Mouse (Mus musculus): ENCODE measurements around the gene P2ry12. TPM values are rescaled to one million over a fixed set of nuclear protein-coding genes. Genes with fewer than 3 reads are reported as not detected.

Gene P2ry12
- polyA plus RNA-seq, 1 experiment from 2014 or later = 5.6 TPM

- peaks cover 10% of the 10 kb centered on the region for H3K4me1 ChIP-seq (ENCODE audit: control insufficient read depth, insufficient read depth, low read length)
- ATAC-seq (ENCODE audit: low FRiP score, low TSS enrichment) = no peak
- H3K9me3 ChIP-seq (ENCODE audit: control insufficient read depth, low read length) = no peaks in the 10 kb centered on the region
- no peaks in the 10 kb centered on the region for H3K36me3 ChIP-seq (ENCODE audit: control insufficient read depth, insufficient read depth, low read length)
- DNase-seq = no peak
- no peak overlapping the region for H3K9ac ChIP-seq (replicated peaks; ENCODE audit: low read length)
- no peak overlapping the region for H3K27ac ChIP-seq (replicated peaks; ENCODE audit: low read depth, low read length)
- H3K4me3 ChIP-seq (replicated peaks; ENCODE audit: low read depth, low read length) = no peak overlapping the region
- 90% methylated on average over 20 of the region's 20 CpGs for WGBS
- H3K4me2 ChIP-seq (ENCODE audit: low read length) = no peak overlapping the region
- H3K27me3 ChIP-seq (ENCODE audit: control insufficient read depth, insufficient read depth, low read length) = no peaks in the 10 kb centered on the region
Measured at GRCm38 (mm10) chr3:59257740-59258664, 4.7 kb downstream of the P2ry12 start.

DNA sequence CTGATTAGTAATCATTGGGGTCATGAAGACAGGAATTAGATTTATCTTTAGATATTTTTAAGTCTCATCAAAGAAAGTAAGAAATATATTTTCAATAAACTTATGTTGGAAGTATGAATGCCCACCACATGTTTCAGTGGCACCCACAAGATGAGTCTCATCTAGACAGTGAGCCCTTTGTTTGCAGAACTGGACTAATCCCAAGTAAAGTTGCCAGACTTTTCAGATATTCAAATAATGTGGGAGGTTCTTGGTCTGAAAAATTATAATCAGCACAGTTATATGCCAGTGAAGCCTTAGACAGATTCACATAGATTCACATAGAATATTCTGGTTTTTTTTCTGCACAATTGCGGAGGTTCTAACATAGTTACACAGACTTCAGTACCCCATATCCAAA lies 12.2 kb downstream of the P2ry12 start:
- WGBS = 92% methylated on average over 1 of the region's 1 CpGs
- no peak overlapping the region for H3K4me3 ChIP-seq (replicated peaks; ENCODE audit: low read depth, low read length)
- H3K36me3 ChIP-seq (ENCODE audit: control insufficient read depth, insufficient read depth, low read length) = no peaks in the 10 kb centered on the region
- no peak for DNase-seq
- H3K9ac ChIP-seq (replicated peaks; ENCODE audit: low read length) = no peak overlapping the region
- no peaks in the 10 kb centered on the region for H3K9me3 ChIP-seq (ENCODE audit: control insufficient read depth, low read length)
- no peak for ATAC-seq (ENCODE audit: low FRiP score, low TSS enrichment)
- no peak overlapping the region for H3K4me2 ChIP-seq (ENCODE audit: low read length)
- H3K4me1 ChIP-seq (ENCODE audit: control insufficient read depth, insufficient read depth, low read length) = no peaks in the 10 kb centered on the region
- H3K27me3 ChIP-seq (ENCODE audit: control insufficient read depth, insufficient read depth, low read length) = no peaks in the 10 kb centered on the region
- no peak overlapping the region for H3K27ac ChIP-seq (replicated peaks; ENCODE audit: low read depth, low read length)

DNA sequence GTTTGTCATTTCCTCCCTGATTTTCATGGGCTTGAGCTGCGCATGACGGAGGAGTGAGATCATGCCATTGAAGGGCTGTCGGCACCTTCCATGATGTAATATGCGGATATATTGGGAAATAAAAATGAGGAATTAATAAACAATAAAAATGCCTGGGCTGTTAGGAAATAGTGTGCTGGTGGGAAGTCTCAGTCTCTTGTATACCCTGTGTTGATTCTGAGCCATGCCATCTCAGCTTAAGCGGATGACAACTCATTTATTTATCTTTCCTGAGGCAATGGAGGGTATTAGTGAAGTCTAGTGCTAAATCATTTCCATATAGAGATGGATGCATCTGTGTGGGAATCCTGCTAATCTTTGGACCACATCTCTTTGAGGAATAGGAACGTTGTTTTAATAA lies 14.6 kb downstream of the P2ry12 start:
- 90% methylated on average over 6 of the region's 6 CpGs for WGBS
- DNase-seq = no peak
- Histone ChIP-seq H3K4me2 (ENCODE audit: low read length) (no peak overlapping the region), H3K27ac (replicated peaks; ENCODE audit: low read depth, low read length) (no peak overlapping the region), H3K36me3 (ENCODE audit: control insufficient read depth, insufficient read depth, low read length) (no peaks in the 10 kb centered on the region), H3K9ac (replicated peaks; ENCODE audit: low read length) (no peak overlapping the region), H3K9me3 (ENCODE audit: control insufficient read depth, low read length) (no peaks in the 10 kb centered on the region), H3K4me3 (replicated peaks; ENCODE audit: low read depth, low read length) (no peak overlapping the region), H3K27me3 (ENCODE audit: control insufficient read depth, insufficient read depth, low read length) (no peaks in the 10 kb centered on the region), H3K4me1 (ENCODE audit: control insufficient read depth, insufficient read depth, low read length) (no peaks in the 10 kb centered on the region)
- ATAC-seq (ENCODE audit: low FRiP score, low TSS enrichment) = no peak

DNA sequence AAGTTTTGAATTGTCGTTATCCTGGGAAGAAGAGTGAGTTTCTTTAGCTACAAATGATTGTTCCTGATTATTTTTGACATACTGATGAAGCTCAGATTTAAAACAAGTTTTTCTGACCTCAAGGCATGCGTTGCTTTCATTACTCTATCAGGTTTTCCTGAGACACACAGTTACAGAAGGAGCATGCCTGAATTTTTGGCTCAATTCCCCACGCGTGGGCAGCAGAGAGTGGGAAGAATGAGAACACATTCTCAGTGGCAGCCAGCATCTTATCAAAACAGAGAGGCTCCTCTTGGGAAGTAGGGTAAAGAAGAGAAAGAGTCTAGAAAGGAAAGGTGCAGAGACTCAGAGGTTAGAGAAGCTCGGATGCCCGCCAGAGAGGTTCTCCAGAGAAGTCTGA lies 19.3 kb downstream of the P2ry12 start:
- Histone ChIP-seq H3K27me3 (ENCODE audit: control insufficient read depth, insufficient read depth, low read length) (no peaks in the 10 kb centered on the region), H3K9ac (replicated peaks; ENCODE audit: low read length) (no peak overlapping the region), H3K27ac (replicated peaks; ENCODE audit: low read depth, low read length) (no peak overlapping the region), H3K4me2 (ENCODE audit: low read length) (no peak overlapping the region), H3K4me3 (replicated peaks; ENCODE audit: low read depth, low read length) (no peak overlapping the region), H3K9me3 (ENCODE audit: control insufficient read depth, low read length) (no peaks in the 10 kb centered on the region), H3K36me3 (ENCODE audit: control insufficient read depth, insufficient read depth, low read length) (no peaks in the 10 kb centered on the region), H3K4me1 (ENCODE audit: control insufficient read depth, insufficient read depth, low read length) (no peaks in the 10 kb centered on the region)
- ATAC-seq (ENCODE audit: low FRiP score, low TSS enrichment) = no peak
- DNase-seq = no peak
- WGBS = 89% methylated on average over 6 of the region's 6 CpGs

DNA sequence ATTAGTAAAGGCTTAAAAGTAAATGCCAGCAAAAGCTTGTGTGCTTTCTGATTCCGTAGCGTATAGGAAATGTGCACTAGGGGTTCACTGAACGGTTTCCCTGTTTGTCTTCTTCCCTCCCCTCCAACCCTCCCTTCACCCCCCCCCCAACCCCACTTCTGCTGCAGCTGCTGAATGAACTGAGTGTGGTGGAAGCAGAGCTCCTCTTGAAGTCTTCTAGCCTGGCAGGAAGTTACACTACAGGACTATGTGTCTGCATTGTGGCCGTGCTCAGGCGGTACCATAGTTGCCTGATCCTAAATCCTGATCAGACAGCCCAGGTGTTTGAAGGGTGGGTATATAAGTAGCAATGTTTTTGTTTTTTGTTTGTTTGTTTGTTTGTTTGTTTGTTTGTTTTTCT lies 27.8 kb downstream of the P2ry12 start:
- no peak for DNase-seq
- WGBS = 85% methylated on average over 5 of the region's 5 CpGs
- Histone ChIP-seq H3K4me2 (ENCODE audit: low read length) (no peak overlapping the region), H3K36me3 (ENCODE audit: control insufficient read depth, insufficient read depth, low read length) (no peaks in the 10 kb centered on the region), H3K4me1 (ENCODE audit: control insufficient read depth, insufficient read depth, low read length) (no peaks in the 10 kb centered on the region), H3K9me3 (ENCODE audit: control insufficient read depth, low read length) (no peaks in the 10 kb centered on the region), H3K9ac (replicated peaks; ENCODE audit: low read length) (no peak overlapping the region), H3K4me3 (replicated peaks; ENCODE audit: low read depth, low read length) (no peak overlapping the region), H3K27ac (replicated peaks; ENCODE audit: low read depth, low read length) (no peak overlapping the region), H3K27me3 (ENCODE audit: control insufficient read depth, insufficient read depth, low read length) (no peaks in the 10 kb centered on the region)
- no peak for ATAC-seq (ENCODE audit: low FRiP score, low TSS enrichment)

GRCm38 (mm10) chr3:59230912-59231311 lies 31.8 kb downstream of the P2ry12 start:
- no peak overlapping the region for H3K9ac ChIP-seq (replicated peaks; ENCODE audit: low read length)
- H3K27ac ChIP-seq (replicated peaks; ENCODE audit: low read depth, low read length) = no peak overlapping the region
- DNase-seq = peak; percentile 24
- H3K4me2 ChIP-seq (ENCODE audit: low read length) = no peak overlapping the region
- H3K4me3 ChIP-seq (replicated peaks; ENCODE audit: low read depth, low read length) = no peak overlapping the region
- H3K9me3 ChIP-seq (ENCODE audit: control insufficient read depth, low read length) = no peaks in the 10 kb centered on the region
- no peaks in the 10 kb centered on the region for H3K4me1 ChIP-seq (ENCODE audit: control insufficient read depth, insufficient read depth, low read length)
- no peak for ATAC-seq (ENCODE audit: low FRiP score, low TSS enrichment)
- no peaks in the 10 kb centered on the region for H3K27me3 ChIP-seq (ENCODE audit: control insufficient read depth, insufficient read depth, low read length)
- H3K36me3 ChIP-seq (ENCODE audit: control insufficient read depth, insufficient read depth, low read length) = no peaks in the 10 kb centered on the region
- WGBS = 76% methylated on average over 3 of the region's 3 CpGs

- H3K36me3 ChIP-seq (ENCODE audit: control insufficient read depth, insufficient read depth, low read length) = no peaks in the 10 kb centered on the region
- ATAC-seq (ENCODE audit: low FRiP score, low TSS enrichment) (no peak), DNase-seq (no peak)
- WGBS = 58% methylated on average over 10 of the region's 10 CpGs
- H3K4me1 ChIP-seq (ENCODE audit: control insufficient read depth, insufficient read depth, low read length) = no peaks in the 10 kb centered on the region
- H3K9me3 ChIP-seq (ENCODE audit: control insufficient read depth, low read length) = no peaks in the 10 kb centered on the region
- no peaks in the 10 kb centered on the region for H3K27me3 ChIP-seq (ENCODE audit: control insufficient read depth, insufficient read depth, low read length)
- H3K27ac ChIP-seq (replicated peaks; ENCODE audit: low read depth, low read length) = no peak overlapping the region
- no peak overlapping the region for H3K4me3 ChIP-seq (replicated peaks; ENCODE audit: low read depth, low read length)
- H3K4me2 ChIP-seq (ENCODE audit: low read length) = no peak overlapping the region
- H3K9ac ChIP-seq (replicated peaks; ENCODE audit: low read length) = no peak overlapping the region
Measured at GRCm38 (mm10) chr3:59228730-59229551, 33.7 kb downstream of the P2ry12 start.

DNA sequence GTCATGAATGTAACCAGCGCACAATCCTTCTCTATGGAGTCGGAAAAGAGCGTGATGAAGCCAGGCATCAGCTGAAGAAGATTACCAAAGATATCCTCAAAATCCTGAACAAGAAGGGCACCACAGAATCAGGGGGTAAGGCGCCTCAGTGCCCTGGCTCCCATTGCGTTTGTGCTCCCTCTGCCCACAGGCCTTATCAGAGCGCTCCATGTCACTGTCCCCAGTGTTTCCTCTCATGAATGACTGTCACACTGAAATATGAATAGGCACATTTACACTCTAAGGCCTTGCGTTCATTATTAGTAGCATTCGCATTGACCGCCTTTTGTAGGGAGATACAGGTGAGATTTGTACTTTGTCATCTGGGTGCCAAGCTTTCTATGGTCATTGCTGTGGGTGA lies 35.0 kb downstream of the P2ry12 start:
- Histone ChIP-seq H3K36me3 (ENCODE audit: control insufficient read depth, insufficient read depth, low read length) (no peaks in the 10 kb centered on the region), H3K9me3 (ENCODE audit: control insufficient read depth, low read length) (no peaks in the 10 kb centered on the region), H3K27me3 (ENCODE audit: control insufficient read depth, insufficient read depth, low read length) (no peaks in the 10 kb centered on the region), H3K4me2 (ENCODE audit: low read length) (no peak overlapping the region), H3K4me1 (ENCODE audit: control insufficient read depth, insufficient read depth, low read length) (no peaks in the 10 kb centered on the region), H3K27ac (replicated peaks; ENCODE audit: low read depth, low read length) (no peak overlapping the region), H3K9ac (replicated peaks; ENCODE audit: low read length) (no peak overlapping the region), H3K4me3 (replicated peaks; ENCODE audit: low read depth, low read length) (no peak overlapping the region)
- DNase-seq = no peak
- no peak for ATAC-seq (ENCODE audit: low FRiP score, low TSS enrichment)
- WGBS = 98% methylated on average over 9 of the region's 9 CpGs
